Mouse (Mus musculus): Measurements from ENCODE around the gene Kansl2. TPM values are rescaled to one million over a fixed set of nuclear protein-coding genes. Genes with fewer than 3 reads are reported as not detected.

The Kansl2 gene
- polyA plus RNA-seq, 1 experiment from 2014 or later, result 175 TPM

- H3K4me3 ChIP-seq, result no peak overlapping the region
- peaks cover 7% of the 10 kb centered on the region; the same call in 1 of the 2 replicates for H3K4me1 ChIP-seq
- no peaks in the 10 kb centered on the region for H3K27me3 ChIP-seq
- H3K9ac ChIP-seq, result no peak overlapping the region
- H3K27ac ChIP-seq, result no peak overlapping the region
- no peaks in the 10 kb centered on the region for H3K36me3 ChIP-seq
- H3K9me3 ChIP-seq, result no peaks in the 10 kb centered on the region
- no peak overlapping the region for H3K4me2 ChIP-seq (replicated peaks)
- 79% methylated on average over 8 of the region's 8 CpGs for WGBS
- ATAC-seq (ENCODE audit: insufficient number of reproducible peaks, insufficient read depth, low FRiP score, low TSS enrichment), result no peak
Measured at GRCm38 (mm10) chr15:98512232-98512631, 21.8 kb downstream of the Kansl2 start.

- no peak overlapping the region for H3K9ac ChIP-seq
- no peaks in the 10 kb centered on the region for H3K9me3 ChIP-seq
- no peak for ATAC-seq (ENCODE audit: insufficient number of reproducible peaks, insufficient read depth, low FRiP score, low TSS enrichment)
- no peaks in the 10 kb centered on the region for H3K36me3 ChIP-seq
- no peaks in the 10 kb centered on the region for H3K27me3 ChIP-seq
- WGBS, result 69% methylated on average over 13 of the region's 13 CpGs
- H3K4me1 ChIP-seq, result peaks cover 7% of the 10 kb centered on the region; the same call in 1 of the 2 replicates
- H3K4me3 ChIP-seq, result no peak overlapping the region
- H3K4me2 ChIP-seq (replicated peaks), result peak overlapping the region; percentile 42; the same call in 1 of the 2 replicates
- no peak overlapping the region for H3K27ac ChIP-seq
Measured at GRCm38 (mm10) chr15:98511386-98511928, 22.6 kb downstream of the Kansl2 start.

GRCm38 (mm10) chr15:98510438-98511385 is 23.4 kb downstream of the Kansl2 start:
- no peak for ATAC-seq (ENCODE audit: insufficient number of reproducible peaks, insufficient read depth, low FRiP score, low TSS enrichment)
- Histone ChIP-seq H3K9ac (0 out of 2 replicates have a peak overlapping the region, but pooled peaks have one; percentile 15), H3K4me1 (peaks cover 7% of the 10 kb centered on the region; the same call in 1 of the 2 replicates), H3K9me3 (no peaks in the 10 kb centered on the region), H3K27me3 (no peaks in the 10 kb centered on the region), H3K27ac (0 out of 2 replicates have a peak overlapping the region, but pooled peaks have one; percentile 17), H3K4me2 (replicated peaks) (peak overlapping the region; percentile 42), H3K4me3 (0 out of 2 replicates have a peak overlapping the region, but pooled peaks have one; percentile 12), H3K36me3 (no peaks in the 10 kb centered on the region)
- 26% methylated on average over 25 of the region's 25 CpGs for WGBS

GRCm38 (mm10) chr15:98509387-98509786 is 24.7 kb downstream of the Kansl2 start:
- peaks cover 9% of the 10 kb centered on the region; the same call in 1 of the 2 replicates for H3K4me1 ChIP-seq
- H3K27me3 ChIP-seq, result 0 out of 2 replicates have a peak, but pooled peaks cover 3% of the 10 kb centered on the region
- no peaks in the 10 kb centered on the region for H3K36me3 ChIP-seq
- H3K4me2 ChIP-seq (replicated peaks), result no peak overlapping the region
- 60% methylated on average over 2 of the region's 2 CpGs for WGBS
- H3K9ac ChIP-seq, result no peak overlapping the region
- no peak for ATAC-seq (ENCODE audit: insufficient number of reproducible peaks, insufficient read depth, low FRiP score, low TSS enrichment)
- no peaks in the 10 kb centered on the region for H3K9me3 ChIP-seq
- H3K4me3 ChIP-seq, result no peak overlapping the region
- H3K27ac ChIP-seq, result no peak overlapping the region

- no peak for ATAC-seq (ENCODE audit: insufficient number of reproducible peaks, insufficient read depth, low FRiP score, low TSS enrichment)
- peaks cover 10% of the 10 kb centered on the region; the same call in 1 of the 2 replicates for H3K4me1 ChIP-seq
- 90% methylated on average over 6 of the region's 6 CpGs for WGBS
Measured at GRCm38 (mm10) chr15:98507321-98507720, 26.7 kb downstream of the Kansl2 start.

GRCm38 (mm10) chr15:98506253-98506957 is 27.7 kb downstream of the Kansl2 start:
- ATAC-seq (ENCODE audit: insufficient number of reproducible peaks, insufficient read depth, low FRiP score, low TSS enrichment), result no peak
- H3K4me3 ChIP-seq, result no peak overlapping the region
- no peaks in the 10 kb centered on the region for H3K9me3 ChIP-seq
- 78% methylated on average over 9 of the region's 9 CpGs for WGBS
- no peak overlapping the region for H3K27ac ChIP-seq
- H3K4me2 ChIP-seq (replicated peaks), result no peak overlapping the region
- H3K9ac ChIP-seq, result no peak overlapping the region
- 0 out of 2 replicates have a peak, but pooled peaks cover 3% of the 10 kb centered on the region for H3K27me3 ChIP-seq
- no peaks in the 10 kb centered on the region for H3K36me3 ChIP-seq
- peaks cover 10% of the 10 kb centered on the region; the same call in 1 of the 2 replicates for H3K4me1 ChIP-seq

More at GRCm38 (mm10) chr15:98507321-98507720, 26.7 kb downstream of the Kansl2 start:
- Histone ChIP-seq H3K36me3 (no peaks in the 10 kb centered on the region), H3K4me2 (replicated peaks) (no peak overlapping the region), H3K4me3 (no peak overlapping the region), H3K9me3 (no peaks in the 10 kb centered on the region), H3K9ac (no peak overlapping the region), H3K27ac (no peak overlapping the region), H3K27me3 (0 out of 2 replicates have a peak, but pooled peaks cover 3% of the 10 kb centered on the region)

GRCm38 (mm10) chr15:98504514-98504913 is 29.6 kb downstream of the Kansl2 start:
- Histone ChIP-seq H3K4me1 (0 out of 2 replicates have a peak, but pooled peaks cover 3% of the 10 kb centered on the region), H3K9me3 (no peaks in the 10 kb centered on the region), H3K36me3 (no peaks in the 10 kb centered on the region), H3K9ac (no peak overlapping the region), H3K4me3 (no peak overlapping the region), H3K27ac (no peak overlapping the region), H3K27me3 (0 out of 2 replicates have a peak, but pooled peaks cover 3% of the 10 kb centered on the region), H3K4me2 (replicated peaks) (no peak overlapping the region)
- WGBS, result 11% methylated on average over 18 of the region's 18 CpGs
- no peak for ATAC-seq (ENCODE audit: insufficient number of reproducible peaks, insufficient read depth, low FRiP score, low TSS enrichment)

- Histone ChIP-seq H3K9ac (no peak overlapping the region), H3K4me1 (0 out of 2 replicates have a peak, but pooled peaks cover 3% of the 10 kb centered on the region), H3K27ac (no peak overlapping the region), H3K36me3 (no peaks in the 10 kb centered on the region), H3K27me3 (0 out of 2 replicates have a peak, but pooled peaks cover 3% of the 10 kb centered on the region), H3K4me3 (no peak overlapping the region), H3K9me3 (no peaks in the 10 kb centered on the region), H3K4me2 (replicated peaks) (no peak overlapping the region)
- WGBS, result 85% methylated on average over 3 of the region's 3 CpGs
- no peak for ATAC-seq (ENCODE audit: insufficient number of reproducible peaks, insufficient read depth, low FRiP score, low TSS enrichment)
Measured at GRCm38 (mm10) chr15:98503317-98503716, 30.7 kb downstream of the Kansl2 start.

GRCm38 (mm10) chr15:98497631-98498030 is 36.4 kb downstream of the Kansl2 start:
- H3K4me1 ChIP-seq, result no peaks in the 10 kb centered on the region
- no peak overlapping the region for H3K27ac ChIP-seq
- H3K9ac ChIP-seq, result no peak overlapping the region
- no peak for ATAC-seq (ENCODE audit: insufficient number of reproducible peaks, insufficient read depth, low FRiP score, low TSS enrichment)
- WGBS, result 90% methylated on average over 17 of the region's 17 CpGs
- H3K4me2 ChIP-seq (replicated peaks), result no peak overlapping the region
- H3K36me3 ChIP-seq, result no peaks in the 10 kb centered on the region
- no peaks in the 10 kb centered on the region for H3K27me3 ChIP-seq
- no peak overlapping the region for H3K4me3 ChIP-seq
- no peaks in the 10 kb centered on the region for H3K9me3 ChIP-seq

GRCm38 (mm10) chr15:98492102-98492501 is 42.0 kb downstream of the Kansl2 start, which contains the start of gene Olfr279:
Olfr279 (plus strand) TSS chr15:98492402.
- Histone ChIP-seq H3K4me1 (no peaks in the 10 kb centered on the region), H3K27me3 (no peaks in the 10 kb centered on the region), H3K4me2 (replicated peaks) (no peak within 1 kb of the TSS), H3K27ac (no peak within 1 kb of the TSS), H3K9me3 (no peaks in the 10 kb centered on the region; the same call in 1 of the 2 replicates), H3K36me3 (no peaks in the 10 kb centered on the region), H3K4me3 (no peak within 1 kb of the TSS), H3K9ac (no peak within 1 kb of the TSS)
- ATAC-seq (ENCODE audit: insufficient number of reproducible peaks, insufficient read depth, low FRiP score, low TSS enrichment), result no peak
- WGBS, result 36% methylated on average over 4 of the region's 4 CpGs

GRCm38 (mm10) chr15:98491332-98491731 is 42.7 kb downstream of the Kansl2 start:
- Histone ChIP-seq H3K4me1 (no peaks in the 10 kb centered on the region), H3K27me3 (no peaks in the 10 kb centered on the region), H3K9ac (no peak overlapping the region), H3K36me3 (no peaks in the 10 kb centered on the region), H3K4me2 (replicated peaks) (no peak overlapping the region), H3K4me3 (no peak overlapping the region), H3K9me3 (no peaks in the 10 kb centered on the region; the same call in 1 of the 2 replicates), H3K27ac (no peak overlapping the region)
- 81% methylated on average over 2 of the region's 2 CpGs for WGBS
- ATAC-seq (ENCODE audit: insufficient number of reproducible peaks, insufficient read depth, low FRiP score, low TSS enrichment), result no peak

Data from embryonic facial prominence, embryonic 12.5 days (tissue).